Mouse (Mus musculus) liver, embryonic 14.5 days (tissue): ENCODE measurements around the gene Prdm13.

Experiments
- CTCF ChIP-seq: IDR thresholded peaks from 2 replicates; pipeline ENCODE4 v1.5.1; 2016; ENCODE audit warnings: antibody characterized with exemption, low read depth, control low read depth
- EP300 ChIP-seq: IDR thresholded peaks from 2 replicates; pipeline ENCODE4 v1.6.1; 2016; ENCODE audit warnings: antibody characterized with exemption, low read depth

- TF ChIP-seq CTCF (no peak), EP300 (no peak)
These were observed 7.4 kb downstream of the Prdm13 start for GRCm38 (mm10) chr4:21678101-21678974.
